Mouse (Mus musculus): ENCODE measurements around the gene Litaf.

- TF ChIP-seq CTCF (IDR thresholded peaks at IDR 0.05; ENCODE audit: extremely low read depth, insufficient read depth, insufficient read length, insufficient replicate concordance) = no peak
- TF ChIP-seq POLR2A (IDR thresholded peaks at IDR 0.05; ENCODE audit: low read depth, low read length) = no peak
Observed at GRCm38 (mm10) chr16:10996576-10996975, 69.4 kb downstream of the Litaf start.
